14 mouse cellular contexts compared by ENCODE assay signal in the genomic region with DNA sequence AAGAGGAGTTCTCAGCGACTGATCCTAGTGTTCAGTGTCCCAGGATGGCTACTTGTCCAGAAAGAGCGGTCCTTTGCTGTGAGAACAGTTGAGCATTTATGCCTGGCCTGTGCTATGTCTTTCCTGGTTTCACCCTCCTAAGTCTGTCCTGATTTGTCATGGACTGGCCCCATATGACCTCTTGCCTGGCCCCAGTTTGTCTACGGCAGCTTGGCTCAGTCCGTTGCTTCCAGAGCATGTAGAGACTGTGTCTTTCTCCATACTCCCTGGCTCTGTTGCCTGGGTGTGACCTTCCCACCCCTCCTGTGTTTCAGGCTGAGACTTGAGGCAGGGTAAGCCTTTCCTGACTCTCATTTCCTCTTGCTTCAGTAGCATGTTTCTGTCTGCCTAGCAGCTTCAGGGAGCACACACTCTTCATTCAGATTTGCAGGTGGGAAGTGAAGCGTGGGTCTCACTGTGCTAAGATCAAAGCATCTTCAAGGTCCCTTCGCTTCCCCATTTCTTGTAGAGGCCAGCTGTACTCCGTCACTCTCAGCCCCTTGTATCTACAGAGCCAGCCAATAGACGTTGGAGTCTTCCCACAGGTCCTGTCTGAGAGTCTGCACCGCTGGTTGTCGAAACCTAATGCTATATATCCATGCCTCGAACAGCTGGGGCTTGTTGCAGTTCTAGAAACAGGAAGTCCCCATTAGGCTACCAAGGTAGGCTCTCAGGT.
A peak's percentile ranks its signal among the peaks of the same experiment; 100 is the strongest.
DNase-seq lines count a peak whose midpoint lies in the region; ATAC-seq lines count a peak whose summit lies in the region.
"Had no signal": no experiment of that assay in that cellular context is flagged by ENCODE, and none has a peak within 500 bp of the region (broad histone marks: within the 10 kb centered on the region; RNA-seq: fewer than 3 reads in every experiment).

No protein-coding gene starts in this region.

- DNase-seq in CD4-positive, CD25-positive, alpha-beta regulatory T cell, adult 2 months (ENCODE audit: low read depth, low spot score), result peak; percentile 22
- peak; percentile 42 for DNase-seq in heart, adult 8-10 months (ENCODE audit: low spot score)
- DNase-seq in T-cell, adult 2 months (ENCODE audit: low spot score), result peak; percentile 16
- peak; percentile 71 for DNase-seq in splenic B cell, adult 2 months (ENCODE audit: low read depth, low spot score)
- DNase-seq: cerebellum, postnatal 14 days had no signal

- no peak overlapping the region for H3K4me2 ChIP-seq in heart, embryonic 11.5 days
- H3K4me2 ChIP-seq in hindbrain, embryonic 16.5 days (ENCODE audit: low read length), result no peak overlapping the region
- H3K4me2 ChIP-seq: embryonic facial prominence, embryonic 13.5 days; forebrain, embryonic 15.5 days; heart, embryonic 13.5 days; kidney, embryonic 15.5 days; limb, embryonic 12.5 days had no signal

- H3K9me3 ChIP-seq in heart, embryonic 11.5 days (replicated peaks; ENCODE audit: control insufficient read depth, low read length), result no peaks in the 10 kb centered on the region
- H3K9me3 ChIP-seq in hindbrain, embryonic 16.5 days (ENCODE audit: control insufficient read depth, low read length), result no peaks in the 10 kb centered on the region
- H3K9me3 ChIP-seq: embryonic facial prominence, embryonic 13.5 days; forebrain, embryonic 15.5 days; heart, embryonic 13.5 days; kidney, embryonic 15.5 days; limb, embryonic 12.5 days had no signal

- no peak overlapping the region for H3K4me3 ChIP-seq in heart, embryonic 11.5 days (ENCODE audit: low read depth, low read length)
- no peak overlapping the region for H3K4me3 ChIP-seq in hindbrain, embryonic 16.5 days (ENCODE audit: low read length)
- H3K4me3 ChIP-seq: embryonic facial prominence, embryonic 13.5 days; forebrain, embryonic 15.5 days; heart, embryonic 13.5 days; kidney, embryonic 15.5 days; limb, embryonic 12.5 days had no signal

- no peak overlapping the region for H3K27ac ChIP-seq in heart, embryonic 11.5 days (ENCODE audit: low read depth, low read length)
- no peak overlapping the region for H3K27ac ChIP-seq in hindbrain, embryonic 16.5 days (ENCODE audit: low read depth, low read length)
- H3K27ac ChIP-seq: embryonic facial prominence, embryonic 13.5 days; forebrain, embryonic 15.5 days; heart, embryonic 13.5 days; kidney, embryonic 15.5 days; limb, embryonic 12.5 days had no signal

- H3K9ac ChIP-seq in heart, embryonic 11.5 days (ENCODE audit: low read depth, low read length), result no peak overlapping the region
- no peak overlapping the region for H3K9ac ChIP-seq in hindbrain, embryonic 16.5 days (ENCODE audit: low read depth, low read length)
- H3K9ac ChIP-seq: embryonic facial prominence, embryonic 13.5 days; forebrain, embryonic 15.5 days; heart, embryonic 13.5 days; kidney, embryonic 15.5 days; limb, embryonic 12.5 days had no signal

- WGBS in heart, embryonic 11.5 days (ENCODE audit: insufficient replicate concordance), result 77% methylated on average over 11 of the region's 11 CpGs
- WGBS in hindbrain, embryonic 16.5 days, result 85% methylated on average over 11 of the region's 11 CpGs

- ATAC-seq in CD4-positive, CD25-positive, alpha-beta regulatory T cell, adult 4 months, result no peak
- ATAC-seq in heart, embryonic 11.5 days (replicated peaks; ENCODE audit: insufficient number of reproducible peaks, low FRiP score, low TSS enrichment), result no peak
- ATAC-seq in frontal cortex, adult (ENCODE audit: low TSS enrichment), result no peak
- no peak for ATAC-seq in hindbrain, embryonic 16.5 days
- ATAC-seq: forebrain, embryonic 15.5 days had no signal

- H3K4me1 ChIP-seq in heart, embryonic 11.5 days (ENCODE audit: control insufficient read depth, insufficient read depth, low read length), result peaks cover 26% of the 10 kb centered on the region
- peaks cover 3% of the 10 kb centered on the region; the same call in 1 of the 2 replicates for H3K4me1 ChIP-seq in hindbrain, embryonic 16.5 days (ENCODE audit: control insufficient read depth, insufficient read depth, low read depth, low read length)
- H3K4me1 ChIP-seq: forebrain, embryonic 15.5 days had no signal

- H3K36me3 ChIP-seq in heart, embryonic 11.5 days (ENCODE audit: control insufficient read depth, insufficient read depth, low read length), result peaks cover 3% of the 10 kb centered on the region; the same call in 1 of the 2 replicates
- no peaks in the 10 kb centered on the region for H3K36me3 ChIP-seq in splenic B cell, adult 2 months (ENCODE audit: control insufficient read depth, insufficient read depth, low read length, poor library complexity, severe bottlenecking)
- H3K36me3 ChIP-seq in hindbrain, embryonic 16.5 days (ENCODE audit: control insufficient read depth, insufficient read depth, low read length), result 0 out of 2 replicates have a peak, but pooled peaks cover 2% of the 10 kb centered on the region

- H3K27me3 ChIP-seq in heart, embryonic 11.5 days (ENCODE audit: control insufficient read depth, insufficient read depth, low read length), result no peaks in the 10 kb centered on the region
- H3K27me3 ChIP-seq in splenic B cell, adult 2 months (ENCODE audit: control insufficient read depth, insufficient read depth, low read length, poor library complexity, severe bottlenecking), result no peaks in the 10 kb centered on the region
- H3K27me3 ChIP-seq in hindbrain, embryonic 16.5 days (replicated peaks; ENCODE audit: control insufficient read depth, insufficient read depth, low read length), result no peaks in the 10 kb centered on the region
- H3K27me3 ChIP-seq: embryonic facial prominence, embryonic 13.5 days; forebrain, embryonic 15.5 days; heart, embryonic 13.5 days; kidney, embryonic 15.5 days; limb, embryonic 12.5 days had no signal

Comparison
In these comparisons a context has a peak if more than half of its experiments do, and no peak if none do; other contexts are left out.
1. DNase-seq: peak in every context shown above with its lines; median percentile 71 in splenic B cell, adult 2 months; 42 in heart, adult 8-10 months; 22 in CD4-positive, CD25-positive, alpha-beta regulatory T cell, adult 2 months; 16 in T-cell, adult 2 months.